Mouse (Mus musculus): Measurements from ENCODE around the gene Pgp. TPM values are rescaled to one million over a fixed set of nuclear protein-coding genes. Genes with fewer than 3 reads are reported as not detected.

Gene Pgp
- polyA plus RNA-seq, 1 experiment: 33.5 TPM

DNA sequence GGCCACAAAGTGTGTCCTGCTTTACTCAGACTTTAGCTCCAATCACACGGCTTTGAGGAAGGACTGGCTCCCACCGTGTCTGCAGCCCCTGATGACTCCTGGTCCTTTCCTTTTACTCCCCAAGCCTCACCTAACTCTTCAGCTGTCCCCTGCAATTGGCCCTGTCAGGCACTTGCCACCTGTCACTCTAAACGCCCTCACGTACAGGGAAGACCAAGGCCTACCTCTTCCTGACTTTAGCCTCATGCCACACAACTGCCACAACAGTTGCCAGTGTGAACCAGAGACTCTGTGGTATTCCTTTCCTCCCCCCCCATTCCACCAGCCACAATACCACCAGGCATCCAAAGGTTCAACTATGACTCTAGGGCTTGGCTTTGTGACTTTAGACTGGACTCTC, 50.3 kb downstream of the Pgp start:
- no peak for DNase-seq (ENCODE audit: low spot score)

Other genes starting within 250 kb of the Pgp start
- gene Tedc2, start 249.5 kb upstream of the Pgp start, polyA plus RNA-seq (2012; rRNA removed): 8.1 and 9.2 TPM in 2 replicates
- gene Ccnf, start 218.9 kb upstream of the Pgp start, polyA plus RNA-seq (2012; rRNA removed): 1.6 and 1.7 TPM in 2 replicates
- 0.10 and 0.12 TPM in 2 replicates for gene Abca17, start 119.3 kb upstream of the Pgp start, polyA plus RNA-seq (2012; rRNA removed)
- 44.4 and 47.7 TPM in 2 replicates for gene Abca3, start 118.4 kb upstream of the Pgp start, polyA plus RNA-seq (2012; rRNA removed)
- 119 and 134 TPM in 2 replicates for gene Rnps1, start 55.8 kb upstream of the Pgp start, polyA plus RNA-seq (2012; rRNA removed)
- 116 and 139 TPM in 2 replicates for gene Eci1, start 43.8 kb upstream of the Pgp start, polyA plus RNA-seq (2012; rRNA removed)
- 47.5 and 62.9 TPM in 2 replicates for gene Dnase1l2, start 27.3 kb upstream of the Pgp start, polyA plus RNA-seq (2012; rRNA removed)
- 55.8 and 61.5 TPM in 2 replicates for gene E4f1, start 79 bp upstream of the Pgp start, polyA plus RNA-seq (2012; rRNA removed)
- 0.10 and 0.19 TPM in 2 replicates for gene Bricd5, start 3.5 kb downstream of the Pgp start, polyA plus RNA-seq (2012; rRNA removed)
- gene Mlst8, start 8.7 kb downstream of the Pgp start, polyA plus RNA-seq (2012; rRNA removed): 20.9 and 21.7 TPM in 2 replicates
- gene Caskin1, start 18.2 kb downstream of the Pgp start, polyA plus RNA-seq (2012; rRNA removed): 0.76 and 1.1 TPM in 2 replicates
- gene Traf7, start 57.5 kb downstream of the Pgp start, polyA plus RNA-seq (2012; rRNA removed): 174 and 223 TPM in 2 replicates
- 1.4 and 1.5 TPM in 2 replicates for gene Rab26, start 63.8 kb downstream of the Pgp start, polyA plus RNA-seq (2012; rRNA removed)
- 69.8 and 84.0 TPM in 2 replicates for gene Pkd1, start 79.4 kb downstream of the Pgp start, polyA plus RNA-seq (2012; rRNA removed)
- gene Tsc2, start 162.2 kb downstream of the Pgp start, polyA plus RNA-seq (2012; rRNA removed): 95.3 and 112 TPM in 2 replicates
- 21.7 and 22.0 TPM in 2 replicates for gene Nthl1, start 162.3 kb downstream of the Pgp start, polyA plus RNA-seq (2012; rRNA removed)
- gene Slc9a3r2, start 179.9 kb downstream of the Pgp start, polyA plus RNA-seq (2012; rRNA removed): 59.2 and 63.5 TPM in 2 replicates
- 0.62 and 0.80 TPM in 2 replicates for gene Npw, start 188.1 kb downstream of the Pgp start, polyA plus RNA-seq (2012; rRNA removed)
- gene Zfp598, start 199.3 kb downstream of the Pgp start, polyA plus RNA-seq (2012; rRNA removed): 42.9 and 54.2 TPM in 2 replicates
- 0.58 and 0.62 TPM in 2 replicates for gene Syngr3, start 219.6 kb downstream of the Pgp start, polyA plus RNA-seq (2012; rRNA removed)
- gene Gfer, start 225.8 kb downstream of the Pgp start, polyA plus RNA-seq (2012; rRNA removed): 21.0 and 23.7 TPM in 2 replicates
- 7.6 and 10.7 TPM in 2 replicates for gene Noxo1, start 225.8 kb downstream of the Pgp start, polyA plus RNA-seq (2012; rRNA removed)
- gene Tbl3, start 237.3 kb downstream of the Pgp start, polyA plus RNA-seq (2012; rRNA removed): 31.4 and 34.8 TPM in 2 replicates
- 0.18 and 0.30 TPM in 2 replicates for gene Rnf151, start 247.7 kb downstream of the Pgp start, polyA plus RNA-seq (2012; rRNA removed)
- gene Rps2, start 247.7 kb downstream of the Pgp start, polyA plus RNA-seq (2012; rRNA removed): 1,660 and 1,865 TPM in 2 replicates

All from urinary bladder, adult 2 months (tissue).